Mouse (Mus musculus): ENCODE measurements around the gene Slc22a17. TPM values are rescaled to one million over a fixed set of nuclear protein-coding genes. Genes with fewer than 3 reads are reported as not detected.

The Slc22a17 gene
- polyA plus RNA-seq (2014; fragmentation: Illumina TruSeq; extraction: RNeasy Lipid Tissue Mini Kit (QIAGEN cat#74804); ENCODE audit: low read depth, low replicate concordance) = not detected

GRCm38 (mm10) chr14:54912886-54913285 lies at the start of gene Slc22a17:
TSS of gene Slc22a17 (minus strand) at chr14:54913132.

GRCm38 (mm10) chr14:54935904-54936830 lies 23.2 kb upstream of the Slc22a17 start, which contains the start of gene Cmtm5:
TSS of gene Cmtm5 (plus strand) at chr14:54936261.

GRCm38 (mm10) chr14:54932645-54933150 lies 19.8 kb upstream of the Slc22a17 start, which contains the start of gene Il25:
TSS of gene Il25 (plus strand) at chr14:54932695.

GRCm38 (mm10) chr14:54925349-54926342 lies 12.7 kb upstream of the Slc22a17 start, which contains the start of gene Efs:
TSS of gene Efs (minus strand) at chr14:54926126.

GRCm38 (mm10) chr14:54892200-54892599 lies 20.7 kb downstream of the Slc22a17 start, which contains the start of gene Pabpn1:
TSS of gene Pabpn1 (plus strand) at chr14:54892500.

GRCm38 (mm10) chr14:54883154-54884021 lies 29.5 kb downstream of the Slc22a17 start, which contains the start of the genes Bcl2l2 and Gm20521:
TSS of gene Bcl2l2 (plus strand) at chr14:54883377.
TSS of gene Gm20521 (plus strand) at chr14:54883441.

GRCm38 (mm10) chr14:54877048-54877715 lies 35.8 kb downstream of the Slc22a17 start, which contains the start of gene Ppp1r3e:
TSS of gene Ppp1r3e (minus strand) at chr14:54877550.

GRCm38 (mm10) chr14:54870861-54871260 lies 42.1 kb downstream of the Slc22a17 start, which contains the start of gene Homez:
TSS of gene Homez (minus strand) at chr14:54870961.

Other genes starting within 250 kb of the Slc22a17 start
- 13.9 TPM for gene 1700123O20Rik, start 226.9 kb downstream of the Slc22a17 start, polyA plus RNA-seq (2014; fragmentation: Illumina TruSeq; extraction: RNeasy Lipid Tissue Mini Kit (QIAGEN cat#74804); ENCODE audit: low read depth, low replicate concordance)
- gene Acin1, start 226.2 kb downstream of the Slc22a17 start, polyA plus RNA-seq (2014; fragmentation: Illumina TruSeq; extraction: RNeasy Lipid Tissue Mini Kit (QIAGEN cat#74804); ENCODE audit: low read depth, low replicate concordance) = 40.7 TPM
- not detected for gene Gm29776, start 214.3 kb downstream of the Slc22a17 start, polyA plus RNA-seq (2014; fragmentation: Illumina TruSeq; extraction: RNeasy Lipid Tissue Mini Kit (QIAGEN cat#74804); ENCODE audit: low read depth, low replicate concordance)
- gene Cebpe, start 201.0 kb downstream of the Slc22a17 start, polyA plus RNA-seq (2014; fragmentation: Illumina TruSeq; extraction: RNeasy Lipid Tissue Mini Kit (QIAGEN cat#74804); ENCODE audit: low read depth, low replicate concordance) = not detected
- gene Slc7a8, start 131.2 kb downstream of the Slc22a17 start, polyA plus RNA-seq (2014; fragmentation: Illumina TruSeq; extraction: RNeasy Lipid Tissue Mini Kit (QIAGEN cat#74804); ENCODE audit: low read depth, low replicate concordance) = 0.82 TPM
- gene Rnf212b, start 99.0 kb downstream of the Slc22a17 start, polyA plus RNA-seq (2014; fragmentation: Illumina TruSeq; extraction: RNeasy Lipid Tissue Mini Kit (QIAGEN cat#74804); ENCODE audit: low read depth, low replicate concordance) = not detected
- 3.0 TPM for gene Homez, start 42.2 kb downstream of the Slc22a17 start, polyA plus RNA-seq (2014; fragmentation: Illumina TruSeq; extraction: RNeasy Lipid Tissue Mini Kit (QIAGEN cat#74804); ENCODE audit: low read depth, low replicate concordance)
- gene Ppp1r3e, start 35.6 kb downstream of the Slc22a17 start, polyA plus RNA-seq (2014; fragmentation: Illumina TruSeq; extraction: RNeasy Lipid Tissue Mini Kit (QIAGEN cat#74804); ENCODE audit: low read depth, low replicate concordance) = 4.6 TPM
- gene Bcl2l2, start 29.8 kb downstream of the Slc22a17 start, polyA plus RNA-seq (2014; fragmentation: Illumina TruSeq; extraction: RNeasy Lipid Tissue Mini Kit (QIAGEN cat#74804); ENCODE audit: low read depth, low replicate concordance) = 7.7 TPM
- not detected for gene Gm20521, start 29.7 kb downstream of the Slc22a17 start, polyA plus RNA-seq (2014; fragmentation: Illumina TruSeq; extraction: RNeasy Lipid Tissue Mini Kit (QIAGEN cat#74804); ENCODE audit: low read depth, low replicate concordance)
- 42.0 TPM for gene Pabpn1, start 20.6 kb downstream of the Slc22a17 start, polyA plus RNA-seq (2014; fragmentation: Illumina TruSeq; extraction: RNeasy Lipid Tissue Mini Kit (QIAGEN cat#74804); ENCODE audit: low read depth, low replicate concordance)
- not detected for gene Efs, start 13.0 kb upstream of the Slc22a17 start, polyA plus RNA-seq (2014; fragmentation: Illumina TruSeq; extraction: RNeasy Lipid Tissue Mini Kit (QIAGEN cat#74804); ENCODE audit: low read depth, low replicate concordance)
- not detected for gene Il25, start 19.6 kb upstream of the Slc22a17 start, polyA plus RNA-seq (2014; fragmentation: Illumina TruSeq; extraction: RNeasy Lipid Tissue Mini Kit (QIAGEN cat#74804); ENCODE audit: low read depth, low replicate concordance)
- gene Cmtm5, start 23.1 kb upstream of the Slc22a17 start, polyA plus RNA-seq (2014; fragmentation: Illumina TruSeq; extraction: RNeasy Lipid Tissue Mini Kit (QIAGEN cat#74804); ENCODE audit: low read depth, low replicate concordance) = not detected
- gene Myh6, start 53.8 kb upstream of the Slc22a17 start, polyA plus RNA-seq (2014; fragmentation: Illumina TruSeq; extraction: RNeasy Lipid Tissue Mini Kit (QIAGEN cat#74804); ENCODE audit: low read depth, low replicate concordance) = not detected
- not detected for gene Gm17428, start 63.8 kb upstream of the Slc22a17 start, polyA plus RNA-seq (2014; fragmentation: Illumina TruSeq; extraction: RNeasy Lipid Tissue Mini Kit (QIAGEN cat#74804); ENCODE audit: low read depth, low replicate concordance)
- not detected for gene Myh7, start 81.5 kb upstream of the Slc22a17 start, polyA plus RNA-seq (2014; fragmentation: Illumina TruSeq; extraction: RNeasy Lipid Tissue Mini Kit (QIAGEN cat#74804); ENCODE audit: low read depth, low replicate concordance)
- gene Ngdn, start 102.3 kb upstream of the Slc22a17 start, polyA plus RNA-seq (2014; fragmentation: Illumina TruSeq; extraction: RNeasy Lipid Tissue Mini Kit (QIAGEN cat#74804); ENCODE audit: low read depth, low replicate concordance) = 6.7 TPM
- gene Zfhx2, start 179.2 kb upstream of the Slc22a17 start, polyA plus RNA-seq (2014; fragmentation: Illumina TruSeq; extraction: RNeasy Lipid Tissue Mini Kit (QIAGEN cat#74804); ENCODE audit: low read depth, low replicate concordance) = 0.48 TPM
- gene Thtpa, start 181.7 kb upstream of the Slc22a17 start, polyA plus RNA-seq (2014; fragmentation: Illumina TruSeq; extraction: RNeasy Lipid Tissue Mini Kit (QIAGEN cat#74804); ENCODE audit: low read depth, low replicate concordance) = 10.6 TPM
- 2.4 TPM for gene Ap1g2, start 193.5 kb upstream of the Slc22a17 start, polyA plus RNA-seq (2014; fragmentation: Illumina TruSeq; extraction: RNeasy Lipid Tissue Mini Kit (QIAGEN cat#74804); ENCODE audit: low read depth, low replicate concordance)
- gene Jph4, start 203.8 kb upstream of the Slc22a17 start, polyA plus RNA-seq (2014; fragmentation: Illumina TruSeq; extraction: RNeasy Lipid Tissue Mini Kit (QIAGEN cat#74804); ENCODE audit: low read depth, low replicate concordance) = not detected